Mouse (Mus musculus) heart, embryonic 14.5 days (tissue): ENCODE results near the gene Tm4sf19. TPM values are rescaled to one million over a fixed set of nuclear protein-coding genes. Genes with fewer than 3 reads are reported as not detected.

Experiments used
- ATAC-seq: fragments of 200-750 bp; cut with Nextera tagmentation; 2 replicates; pipeline ENCODE4 v1.8.0; 2017; ENCODE audit warnings: low read depth, moderate TSS enrichment; ENCODE audit not compliant: insufficient number of reproducible peaks, insufficient read depth, low FRiP score
- H3K27ac ChIP-seq, 2 experiments: fragments of 200-500 bp in 1 of 2; fragments of 300-500 bp in 1 of 2; sonication (generic) in 1 of 2; replicated peaks in 1 of 2; 2 replicates each; pipeline ENCODE4 v1.5.1; 2012 to 2014; ENCODE audit warnings: low read depth in 2 of 2, low read length in 2 of 2, control low read depth in 1 of 2, mild to moderate bottlenecking in 1 of 2, mixed read lengths in 1 of 2; ENCODE audit not compliant: control insufficient read depth in 1 of 2, insufficient read depth in 1 of 2
- H3K27me3 ChIP-seq: fragments of 300-500 bp; sonication (generic); 2 replicates; pipeline ENCODE4 v1.6.1; 2014; ENCODE audit warnings: mild to moderate bottlenecking, low read length, control low read depth; ENCODE audit not compliant: control insufficient read depth, insufficient read depth
- H3K36me3 ChIP-seq: fragments of 300-500 bp; sonication (generic); 2 replicates; pipeline ENCODE4 v1.6.1; 2014; ENCODE audit warnings: mild to moderate bottlenecking, control low read depth, low read length, mixed read lengths; ENCODE audit not compliant: control insufficient read depth, insufficient read depth
- H3K4me1 ChIP-seq, 2 experiments: fragments of 200-500 bp in 1 of 2; fragments of 300-500 bp in 1 of 2; sonication (generic) in 1 of 2; 2 replicates each; pipeline ENCODE4 v1.6.1; 2012 to 2014; ENCODE audit warnings: low read length in 2 of 2, control low read depth in 1 of 2, mixed read lengths in 1 of 2; ENCODE audit not compliant: control insufficient read depth in 2 of 2, insufficient read depth in 2 of 2
- H3K4me2 ChIP-seq: fragments of 300-500 bp; sonication (generic); 2 replicates; pipeline ENCODE4 v1.6.1; 2014; ENCODE audit warnings: mild to moderate bottlenecking, low read length
- H3K4me3 ChIP-seq, 2 experiments: fragments of 200-500 bp in 1 of 2; fragments of 300-500 bp in 1 of 2; sonication (generic) in 1 of 2; 2 replicates each; pipeline ENCODE4 v1.5.1; 2012 to 2014; ENCODE audit warnings: low read length in 2 of 2, mild to moderate bottlenecking in 2 of 2, control low read depth in 1 of 2, low read depth in 1 of 2, moderate library complexity in 1 of 2; ENCODE audit not compliant: control insufficient read depth in 1 of 2, insufficient read depth in 1 of 2
- H3K9ac ChIP-seq: fragments of 300-500 bp; sonication (generic); 2 replicates; pipeline ENCODE4 v1.6.1; 2014; ENCODE audit warnings: mild to moderate bottlenecking, low read length
- H3K9me3 ChIP-seq: fragments of 300-500 bp; sonication (generic); 2 replicates; pipeline ENCODE4 v1.6.1; 2016; ENCODE audit warnings: low read length, control low read depth; ENCODE audit not compliant: control insufficient read depth
- WGBS: fragments of 180-500 bp; shearing (Covaris S2); extraction: QIAGEN DNeasy Blood & Tissue Kit; methylation state at CpG from one replicate; pipeline ENCODE4 v1.1.7; 2014; 5-methylcytosine and 5-hydroxymethylcytosine counted together
- polyA plus RNA-seq: library from polyadenylated mRNA; unstranded; fragments of >200 nt; fragmentation: Nextera tagmentation; extraction: Ambion mirVana; gene quantifications from 2 replicates; pipeline ENCODE4 v1.2.1, GENCODE M21; 2014

Tm4sf19 gene
- polyA plus RNA-seq, 1 experiment from 2014 or later, result not detected

- Histone ChIP-seq H3K27ac (no peak overlapping the region), H3K9ac (no peak overlapping the region), H3K36me3 (peaks cover 65% of the 10 kb centered on the region), H3K4me2 (no peak overlapping the region), H3K4me3 (no peak overlapping the region), H3K9me3 (no peaks in the 10 kb centered on the region), H3K27me3 (no peaks in the 10 kb centered on the region), H3K4me1 (no peaks in the 10 kb centered on the region)
- ATAC-seq, result no peak
These were observed 11.3 kb upstream of the Tm4sf19 start for GRCm38 (mm10) chr16:32389049-32389448.

- Histone ChIP-seq H3K36me3 (peaks cover 58% of the 10 kb centered on the region), H3K27ac (no peak overlapping the region), H3K9me3 (no peaks in the 10 kb centered on the region), H3K4me2 (no peak overlapping the region), H3K4me3 (no peak overlapping the region), H3K4me1 (no peaks in the 10 kb centered on the region), H3K9ac (no peak overlapping the region), H3K27me3 (no peaks in the 10 kb centered on the region)
- 86% methylated on average over 3 of the region's 3 CpGs for WGBS
- ATAC-seq, result no peak
These were observed 10.5 kb upstream of the Tm4sf19 start for GRCm38 (mm10) chr16:32389841-32390240.

GRCm38 (mm10) chr16:32390882-32391281, 9.4 kb upstream of the Tm4sf19 start:
- Histone ChIP-seq H3K27me3 (no peaks in the 10 kb centered on the region), H3K9ac (no peak overlapping the region), H3K9me3 (no peaks in the 10 kb centered on the region), H3K4me1 (no peaks in the 10 kb centered on the region), H3K36me3 (peaks cover 48% of the 10 kb centered on the region), H3K4me3 (no peak overlapping the region), H3K4me2 (no peak overlapping the region), H3K27ac (no peak overlapping the region)
- ATAC-seq, result no peak
- 94% methylated on average over 3 of the region's 3 CpGs for WGBS

- Histone ChIP-seq H3K9me3 (no peaks in the 10 kb centered on the region), H3K9ac (no peak overlapping the region), H3K4me1 (no peaks in the 10 kb centered on the region; a peak in 1 of 4 replicates), H3K36me3 (peaks cover 17% of the 10 kb centered on the region), H3K27me3 (no peaks in the 10 kb centered on the region), H3K4me3 (no peak overlapping the region), H3K4me2 (no peak overlapping the region), H3K27ac (peak overlapping the region; percentile 44 to 52; a peak in 2 of 4 replicates)
- ATAC-seq, result no peak
- 55% methylated on average over 6 of the region's 6 CpGs for WGBS
These were observed 4.4 kb upstream of the Tm4sf19 start for GRCm38 (mm10) chr16:32395679-32396540.

GRCm38 (mm10) chr16:32396541-32396835, 3.8 kb upstream of the Tm4sf19 start:
- H3K9ac ChIP-seq, result no peak overlapping the region
- H3K4me1 ChIP-seq, result no peaks in the 10 kb centered on the region; a peak in 1 of 4 replicates
- H3K27ac ChIP-seq, result peak overlapping the region; percentile 44 to 52; a peak in 3 of 4 replicates
- no peak for ATAC-seq
- H3K36me3 ChIP-seq, result peaks cover 11% of the 10 kb centered on the region
- no peak overlapping the region for H3K4me2 ChIP-seq
- no peaks in the 10 kb centered on the region for H3K9me3 ChIP-seq
- H3K27me3 ChIP-seq, result no peaks in the 10 kb centered on the region
- WGBS, result 45% methylated on average over 3 of the region's 3 CpGs
- no peak overlapping the region for H3K4me3 ChIP-seq

GRCm38 (mm10) chr16:32398206-32398605, 2.1 kb upstream of the Tm4sf19 start:
- 77% methylated on average over 3 of the region's 3 CpGs for WGBS
- Histone ChIP-seq H3K27ac (no peak overlapping the region), H3K9me3 (no peaks in the 10 kb centered on the region), H3K4me1 (no peaks in the 10 kb centered on the region; a peak in 2 of 4 replicates), H3K27me3 (no peaks in the 10 kb centered on the region), H3K4me2 (no peak overlapping the region), H3K4me3 (no peak overlapping the region), H3K36me3 (peaks cover 2% of the 10 kb centered on the region), H3K9ac (no peak overlapping the region)
- no peak for ATAC-seq

- H3K27me3 ChIP-seq, result no peaks in the 10 kb centered on the region
- no peaks in the 10 kb centered on the region; a peak in 2 of 4 replicates for H3K4me1 ChIP-seq
- no peaks in the 10 kb centered on the region for H3K36me3 ChIP-seq
- H3K4me3 ChIP-seq, result no peak overlapping the region
- 75% methylated on average over 9 of the region's 9 CpGs for WGBS
- no peaks in the 10 kb centered on the region for H3K9me3 ChIP-seq
- H3K4me2 ChIP-seq, result no peak overlapping the region
- H3K9ac ChIP-seq, result no peak overlapping the region
- no peak for ATAC-seq
- no peak overlapping the region for H3K27ac ChIP-seq
These were observed 1.1 kb downstream of the Tm4sf19 start for GRCm38 (mm10) chr16:32401335-32401965.
